In genomic region chr2:160378271-160378670, GRCm38 (mm10) we compare ENCODE assay signal across 11 mouse cellular contexts. TPM values are rescaled to one million over a fixed set of nuclear protein-coding genes. Genes with fewer than 3 reads are reported as not detected.
DNase-seq lines count a peak whose midpoint lies in the region; ATAC-seq and TF ChIP-seq lines count a peak whose summit lies in the region.
"Had no signal": no experiment of that assay in that cellular context is flagged by ENCODE, and none has a peak within 500 bp of the region (broad histone marks: within the 10 kb centered on the region; RNA-seq: fewer than 3 reads in every experiment).

No protein-coding gene starts in this region.

- no peak overlapping the region for H3K27ac ChIP-seq in liver, postnatal 0 days (ENCODE audit: low read depth)
- H3K27ac ChIP-seq in hindbrain, embryonic 12.5 days: no peak overlapping the region
- H3K27ac ChIP-seq: embryonic facial prominence, embryonic 12.5 days had no signal

- 37% methylated on average over 4 of the region's 4 CpGs for WGBS in liver, postnatal 0 days (ENCODE audit: insufficient replicate concordance)
- WGBS in hindbrain, embryonic 12.5 days: 41% methylated on average over 4 of the region's 4 CpGs

- no peak overlapping the region for H3K4me2 ChIP-seq in liver, postnatal 0 days (ENCODE audit: low read depth, low read length)
- H3K4me2 ChIP-seq in hindbrain, embryonic 12.5 days (replicated peaks): no peak overlapping the region
- H3K4me2 ChIP-seq: embryonic facial prominence, embryonic 12.5 days had no signal

- no peak for TF ChIP-seq EP300 in liver, postnatal 0 days (IDR thresholded peaks at IDR 0.05; ENCODE audit: low read depth)

- TF ChIP-seq CTCF in liver, postnatal 0 days (IDR thresholded peaks at IDR 0.05; ENCODE audit: low read depth): peak; percentile 90

- H3K4me3 ChIP-seq in liver, postnatal 0 days (ENCODE audit: low read depth, low read length): no peak overlapping the region
- H3K4me3 ChIP-seq in hindbrain, embryonic 12.5 days: no peak overlapping the region
- H3K4me3 ChIP-seq: embryonic facial prominence, embryonic 12.5 days; myocyte had no signal

- no peaks in the 10 kb centered on the region for H3K4me1 ChIP-seq in liver, postnatal 0 days (ENCODE audit: insufficient read depth)
- 0 out of 2 replicates have a peak, but pooled peaks cover 5% of the 10 kb centered on the region for H3K4me1 ChIP-seq in hindbrain, embryonic 12.5 days

- intact Hi-C loops in heart, postnatal 14 days (cut with DNase I): loop anchor here (1.0 kb wide), 1 partner anchor 200 kb away; no protein-coding TSS in a partner anchor

- H3K9ac ChIP-seq in liver, postnatal 0 days (replicated peaks): no peak overlapping the region
- H3K9ac ChIP-seq in hindbrain, embryonic 12.5 days: no peak overlapping the region
- H3K9ac ChIP-seq: embryonic facial prominence, embryonic 12.5 days had no signal

- ATAC-seq in liver, postnatal 0 days: no peak
- no peak for ATAC-seq in hindbrain, embryonic 12.5 days (ENCODE audit: low FRiP score)

- H3K27me3 ChIP-seq in liver, postnatal 0 days (ENCODE audit: insufficient read depth, low read length): no peaks in the 10 kb centered on the region; the same call in 1 of the 2 replicates
- peaks cover 79% of the 10 kb centered on the region for H3K27me3 ChIP-seq in hindbrain, embryonic 12.5 days

- no peaks in the 10 kb centered on the region for H3K9me3 ChIP-seq in liver, postnatal 0 days (ENCODE audit: low read length)
- H3K9me3 ChIP-seq in hindbrain, embryonic 12.5 days (replicated peaks): no peaks in the 10 kb centered on the region
- H3K9me3 ChIP-seq: embryonic facial prominence, embryonic 12.5 days had no signal

- peak; percentile 47 to 62 for DNase-seq in heart, postnatal 14 days
- no peak for DNase-seq in heart, adult 9 months (ENCODE audit: low spot score in 2 of 2)
- peak; percentile 40 for DNase-seq in urinary bladder, postnatal 25 days (ENCODE audit: low spot score)
- no peak for DNase-seq in urinary bladder, postnatal 10 days (ENCODE audit: low spot score)
- DNase-seq in embryo, embryonic 10.5 days (ENCODE audit: low spot score): peak; percentile 63
- DNase-seq in liver, postnatal 0 days: peak; percentile 62
- peak; percentile 70 for DNase-seq in thymus, postnatal 14 days

- no peaks in the 10 kb centered on the region for H3K36me3 ChIP-seq in liver, postnatal 0 days (replicated peaks; ENCODE audit: insufficient read depth, low read length)
- H3K36me3 ChIP-seq in hindbrain, embryonic 12.5 days: no peaks in the 10 kb centered on the region
- H3K36me3 ChIP-seq: embryonic facial prominence, embryonic 12.5 days had no signal

RNA-seq across cellular contexts. Expression of gene Mafb, which starts 11.4 kb away (rescaled TPM):
- 10 to 100 TPM; 12.1 to 13.5 TPM for total RNA-seq in heart, postnatal 14 days (2021)
- polyA plus RNA-seq in liver, postnatal 0 days (2015; fragmentation: Nextera tagmentation; extraction: Ambion mirVana): 9.2 and 11.6 TPM in 2 replicates
- polyA plus RNA-seq in hindbrain, embryonic 12.5 days (2016; fragmentation: Nextera tagmentation; extraction: Ambion mirVana): 17.9 and 23.9 TPM in 2 replicates

RNA-seq across cellular contexts. Expression of gene Gm826, which starts 44.3 kb away (rescaled TPM):
- total RNA-seq in heart, postnatal 14 days (2021): 10 to 100 TPM in 1 of 2 experiments, 1 to 10 TPM in 1; 8.8 to 11.1 TPM
- 1.2 and 1.6 TPM in 2 replicates for polyA plus RNA-seq in liver, postnatal 0 days (2015; fragmentation: Nextera tagmentation; extraction: Ambion mirVana)
- not detected in 2 replicates for polyA plus RNA-seq in hindbrain, embryonic 12.5 days (2016; fragmentation: Nextera tagmentation; extraction: Ambion mirVana)
- total RNA-seq: layer of hippocampus, adult 18-20 months had no signal
- polyA plus RNA-seq: embryonic facial prominence, embryonic 12.5 days; myocyte had no signal

Comparison
In these comparisons a context has a peak if more than half of its experiments do, and no peak if none do; other contexts are left out.
1. DNase-seq: peak in heart, postnatal 14 days (2 of 2), urinary bladder, postnatal 25 days (single experiment), embryo, embryonic 10.5 days (single experiment), liver, postnatal 0 days (single experiment) and thymus, postnatal 14 days (single experiment); none in heart, adult 9 months (0 of 2) and urinary bladder, postnatal 10 days (single experiment).